In genomic region chr14:114567673-114568309, GRCm38 (mm10) we compare ENCODE assay signal across 8 mouse cellular contexts.
A peak's percentile ranks its signal among the peaks of the same experiment; 100 is the strongest.
DNase-seq lines count a peak whose midpoint lies in the region; ATAC-seq and TF ChIP-seq lines count a peak whose summit lies in the region.

No protein-coding gene starts in this region.

- no peak for TF ChIP-seq POLR2A in lung, adult 2 months (IDR thresholded peaks at IDR 0.05; ENCODE audit: borderline replicate concordance, extremely low read depth, low read depth, low read length)
- TF ChIP-seq POLR2A in liver, adult 2 months (IDR thresholded peaks at IDR 0.05; ENCODE audit: extremely low read depth, insufficient read depth, low read length) = no peak

- whole genome bisulfite sequencing in lung, embryonic 16.5 days = 12% methylated on average over 14 of the region's 14 CpGs
- WGBS in lung, adult 2 months = 14% methylated on average over 14 of the region's 14 CpGs
- 19% methylated on average over 14 of the region's 14 CpGs for WGBS in heart, embryonic 13.5 days
- 25% methylated on average over 14 of the region's 14 CpGs for WGBS in liver, adult 2 months

- peak overlapping the region; percentile 50 for H3K4me2 ChIP-seq in lung, embryonic 16.5 days (ENCODE audit: low read depth, low read length)
- peak overlapping the region; percentile 62 for H3K4me2 ChIP-seq in heart, embryonic 13.5 days

- H3K9ac ChIP-seq in lung, embryonic 16.5 days (ENCODE audit: low read length) = no peak overlapping the region
- no peak overlapping the region for H3K9ac ChIP-seq in heart, embryonic 13.5 days
- no peak overlapping the region for H3K9ac ChIP-seq in liver, adult 2 months (ENCODE audit: low read depth, low read length)

- 0 out of 2 replicates have a peak overlapping the region, but pooled peaks have one; percentile 23 for H3K4me3 ChIP-seq in lung, embryonic 16.5 days (ENCODE audit: low read length)
- H3K4me3 ChIP-seq in lung, adult 2 months (replicated peaks; ENCODE audit: extremely low read depth, low read depth, low read length) = no peak overlapping the region
- peak overlapping the region; percentile 34 for H3K4me3 ChIP-seq in heart, embryonic 13.5 days
- no peak overlapping the region for H3K4me3 ChIP-seq in liver, adult 2 months (ENCODE audit: insufficient read depth, low read depth, low read length)

- no peak for TF ChIP-seq CTCF in lung, adult 2 months (IDR thresholded peaks at IDR 0.05; ENCODE audit: insufficient read depth, low read length)
- 0 out of 2 replicates have a peak, but pooled peaks have one; percentile 16 for TF ChIP-seq CTCF in liver, adult 2 months (IDR thresholded peaks at IDR 0.05; ENCODE audit: low read depth, low read length)

- H3K79me2 ChIP-seq in liver, adult 2 months (ENCODE audit: control insufficient read depth, insufficient read depth, low read length) = no peaks in the 10 kb centered on the region

- H3K4me1 ChIP-seq in lung, embryonic 16.5 days (replicated peaks; ENCODE audit: control insufficient read depth, insufficient read depth, low read length) = no peaks in the 10 kb centered on the region
- H3K4me1 ChIP-seq in lung, adult 2 months (ENCODE audit: control insufficient read depth, insufficient read depth, low read length) = no peaks in the 10 kb centered on the region
- no peaks in the 10 kb centered on the region for H3K4me1 ChIP-seq in heart, embryonic 13.5 days
- no peaks in the 10 kb centered on the region for H3K4me1 ChIP-seq in liver, adult 2 months (ENCODE audit: control insufficient read depth, insufficient read depth, low read length)

- H3K9me3 ChIP-seq in lung, embryonic 16.5 days (ENCODE audit: control insufficient read depth, low read length) = no peaks in the 10 kb centered on the region
- H3K9me3 ChIP-seq in heart, embryonic 13.5 days = no peaks in the 10 kb centered on the region; the same call in 1 of the 2 replicates

- H3K27ac ChIP-seq in lung, embryonic 16.5 days (ENCODE audit: low read length) = no peak overlapping the region
- no peak overlapping the region for H3K27ac ChIP-seq in heart, embryonic 13.5 days (replicated peaks)
- no peak overlapping the region for H3K27ac ChIP-seq in liver, adult 2 months (replicated peaks; ENCODE audit: insufficient read depth, low read depth, low read length)

- no peak for DNase-seq in lung, adult 2 months
- peak; percentile 28 to 54 for DNase-seq in kidney, postnatal 25 days
- DNase-seq in liver, adult 2 months (ENCODE audit: extremely low read depth, low read depth, low spot score) = peak; percentile 8
- DNase-seq in retina, embryonic 14.5 days (ENCODE audit: low spot score) = peak; percentile 85
- no peak for DNase-seq in natural killer cell, adult 2 months (ENCODE audit: low spot score in 2 of 2)

- no peaks in the 10 kb centered on the region for H3K36me3 ChIP-seq in lung, embryonic 16.5 days (ENCODE audit: control insufficient read depth, insufficient read depth, low read length)
- H3K36me3 ChIP-seq in heart, embryonic 13.5 days = no peaks in the 10 kb centered on the region
- H3K36me3 ChIP-seq in liver, adult 2 months (ENCODE audit: control insufficient read depth, insufficient read depth, low read length) = no peaks in the 10 kb centered on the region

- ATAC-seq in lung, embryonic 16.5 days (ENCODE audit: low read depth) = no peak
- 0 out of 2 replicates have a peak, but pooled peaks have one; percentile 47 for ATAC-seq in common myeloid progenitor, adult 5-6 weeks (replicated peaks; ENCODE audit: low read depth, poor library complexity, severe bottlenecking)
- no peak for ATAC-seq in heart, embryonic 13.5 days (ENCODE audit: extremely low read depth, insufficient number of reproducible peaks, low FRiP score, low TSS enrichment)

- H3K27me3 ChIP-seq in lung, embryonic 16.5 days (ENCODE audit: control insufficient read depth, insufficient read depth, low read depth, low read length) = no peaks in the 10 kb centered on the region
- H3K27me3 ChIP-seq in heart, embryonic 13.5 days (replicated peaks) = no peaks in the 10 kb centered on the region
- no peaks in the 10 kb centered on the region for H3K27me3 ChIP-seq in liver, adult 2 months (ENCODE audit: control insufficient read depth, insufficient read depth, low read length)

Comparison
In these comparisons a context has a peak if more than half of its experiments do, and no peak if none do; other contexts are left out.
1. H3K4me3 ChIP-seq: peak in lung, embryonic 16.5 days (single experiment) and heart, embryonic 13.5 days (single experiment); none in lung, adult 2 months (single experiment) and liver, adult 2 months (single experiment).
2. DNase-seq: peak in kidney, postnatal 25 days (2 of 2), liver, adult 2 months (single experiment) and retina, embryonic 14.5 days (single experiment); none in lung, adult 2 months (single experiment) and natural killer cell, adult 2 months (0 of 2).